Mouse (Mus musculus) B cell, adult 67 days (primary cell): ENCODE results near the gene Gm11437. TPM values are rescaled to one million over a fixed set of nuclear protein-coding genes. Genes with fewer than 3 reads are reported as not detected.

Experiments used
- total RNA-seq, 2 experiments: library from RNA; stranded (reverse); gene quantifications; 4 replicates each; pipeline ENCODE4 v1.2.4; 2023

Gm11437 gene
- total RNA-seq: not detected

DNA sequence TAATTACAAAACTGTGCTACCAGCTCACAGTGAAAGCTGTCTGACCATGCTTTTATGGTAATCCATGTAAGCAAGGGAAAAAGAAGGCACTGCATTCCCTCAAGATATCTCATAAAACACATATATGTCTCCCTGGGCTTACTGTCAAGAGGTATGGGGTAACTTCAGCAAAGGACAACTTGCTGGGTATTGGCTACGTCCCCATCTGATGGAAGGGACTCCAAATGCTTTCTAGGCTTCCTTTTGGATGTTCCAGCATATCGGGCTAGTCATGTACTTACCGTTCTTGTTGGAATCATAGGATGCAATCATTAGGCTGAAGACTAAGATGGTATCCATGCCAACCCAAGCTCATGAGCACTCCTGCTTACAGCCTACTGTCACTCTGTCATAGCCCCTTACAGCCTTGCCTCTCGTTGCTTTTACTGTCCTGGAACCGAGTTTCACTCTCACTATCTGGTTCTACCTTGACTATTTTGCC lies at the start of gene Gm11437:
Gm11437 (minus strand) TSS at position 431 of the 481 bp plus-strand sequence.

DNA sequence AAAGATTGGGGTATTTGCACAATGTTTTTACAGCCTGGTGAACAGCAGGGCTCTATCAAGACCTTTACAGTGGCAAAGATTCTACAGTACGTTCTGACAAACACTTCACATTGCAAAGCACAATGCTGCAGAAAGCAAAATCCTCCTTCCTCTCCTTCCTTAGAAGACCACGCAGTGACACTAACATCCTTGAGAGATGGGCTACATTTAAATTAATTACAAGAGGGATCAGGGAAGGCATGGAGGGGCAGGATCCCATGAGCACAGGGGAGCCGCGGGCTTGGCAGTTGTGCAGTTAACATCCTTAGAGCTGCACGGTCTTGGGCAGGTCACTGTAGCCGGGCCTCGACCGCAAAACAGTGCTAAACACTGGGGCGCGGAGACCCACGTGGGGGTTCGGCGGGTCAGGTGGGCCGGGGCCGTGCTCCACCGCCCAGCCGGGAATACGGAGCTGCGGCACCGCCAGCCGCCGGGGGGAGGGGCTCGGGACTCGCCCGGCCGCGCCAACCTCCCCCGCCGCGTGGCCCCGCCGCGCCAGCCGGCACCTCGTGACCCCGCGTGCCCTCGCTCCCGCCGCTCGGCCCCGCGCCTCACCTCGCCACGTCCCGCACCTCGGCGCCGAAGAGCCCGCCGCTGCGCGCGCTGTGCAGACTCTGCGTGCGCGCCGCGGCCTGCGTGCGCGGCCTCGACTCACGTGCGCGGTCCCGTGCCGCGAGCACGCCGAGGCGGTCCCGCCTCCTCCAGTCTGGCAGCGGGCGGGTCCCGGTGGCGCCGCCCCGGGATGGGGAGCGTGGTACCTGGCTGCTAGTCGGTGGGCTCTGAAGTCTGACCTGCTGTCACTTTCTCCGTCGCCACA lies 38.1 kb downstream of the Gm11437 start, which contains the start of the genes Tada2a and Acaca:
Tada2a (minus strand) TSS at position 658 of the 856 bp plus-strand sequence.
Acaca (plus strand) TSS at position 730 of the 856 bp plus-strand sequence.

Other genes with a start within 250 kb of the Gm11437 start
- gene Ddx52, start 225.4 kb downstream of the Gm11437 start, total RNA-seq: 10 to 100 TPM; 36.6 to 41.0 TPM
- 10 to 100 TPM; 82.0 to 87.6 TPM for gene Synrg, start 203.0 kb downstream of the Gm11437 start, total RNA-seq
- under 1 TPM in 1 of 2 experiments, not detected in 1; 0.53 TPM for gene Dusp14, start 98.2 kb downstream of the Gm11437 start, total RNA-seq
- gene Tada2a, start 37.9 kb downstream of the Gm11437 start, total RNA-seq: 1 to 10 TPM; 6.2 to 8.5 TPM
- gene Acaca, start 37.8 kb downstream of the Gm11437 start, total RNA-seq: 10 to 100 TPM; 32.2 to 50.3 TPM